Mouse (Mus musculus) limb, embryonic 12.5 days (tissue): ENCODE measurements around the gene Eif4e2. TPM values are rescaled to one million over a fixed set of nuclear protein-coding genes. Genes with fewer than 3 reads are reported as not detected.

ENCODE experiments used
- ATAC-seq: fragments of 200-750 bp; cut with Nextera tagmentation; 2 replicates; pipeline ENCODE4 v1.8.0; 2017; ENCODE audit warnings: low read depth, moderate TSS enrichment; ENCODE audit not compliant: insufficient number of reproducible peaks, insufficient read depth, low FRiP score, low TSS enrichment
- H3K27ac ChIP-seq: fragments of 300-500 bp; sonication (generic); 2 replicates; pipeline ENCODE4 v1.5.1; 2016; ENCODE audit warnings: mild to moderate bottlenecking, moderate library complexity
- H3K27me3 ChIP-seq: fragments of 300-500 bp; sonication (generic); 2 replicates; pipeline ENCODE4 v1.6.1; 2016; ENCODE audit warnings: mild to moderate bottlenecking, moderate library complexity
- H3K36me3 ChIP-seq: fragments of 300-500 bp; sonication (generic); 2 replicates; pipeline ENCODE4 v1.6.1; 2016; ENCODE audit warnings: mild to moderate bottlenecking, moderate library complexity
- H3K4me1 ChIP-seq: fragments of 300-500 bp; sonication (generic); replicated peaks from 2 replicates; pipeline ENCODE4 v1.6.1; 2016
- H3K4me2 ChIP-seq: fragments of 300-500 bp; sonication (generic); 2 replicates; pipeline ENCODE4 v1.6.1; 2016; ENCODE audit warnings: mild to moderate bottlenecking, moderate library complexity
- H3K4me3 ChIP-seq: fragments of 300-500 bp; sonication (generic); replicated peaks from 2 replicates; pipeline ENCODE4 v1.5.1; 2016; ENCODE audit warnings: mild to moderate bottlenecking
- H3K9ac ChIP-seq: fragments of 300-500 bp; sonication (generic); replicated peaks from 2 replicates; pipeline ENCODE4 v1.6.1; 2016; ENCODE audit warnings: mild to moderate bottlenecking, moderate library complexity
- H3K9me3 ChIP-seq: fragments of 300-500 bp; sonication (generic); 2 replicates; pipeline ENCODE4 v1.6.1; 2016; ENCODE audit warnings: mild to moderate bottlenecking, moderate library complexity
- WGBS: fragments of 180-500 bp; shearing (Covaris S2); methylation state at CpG from one replicate; pipeline ENCODE4 v1.1.7; 2016; 5-methylcytosine and 5-hydroxymethylcytosine counted together
- polyA plus RNA-seq: library from polyadenylated mRNA; unstranded; fragments of >200 nt; fragmentation: Nextera tagmentation; extraction: Ambion mirVana; gene quantifications from 2 replicates; pipeline ENCODE4 v1.2.1, GENCODE M21; 2016

Gene Eif4e2
- polyA plus RNA-seq, 1 experiment from 2014 or later, result 171 TPM

- no peaks in the 10 kb centered on the region for H3K36me3 ChIP-seq
- no peak overlapping the region for H3K4me2 ChIP-seq
- no peak overlapping the region for H3K9ac ChIP-seq
- no peak overlapping the region for H3K4me3 ChIP-seq
- H3K27ac ChIP-seq, result no peak overlapping the region
- peaks cover 43% of the 10 kb centered on the region for H3K27me3 ChIP-seq
- peaks cover 6% of the 10 kb centered on the region for H3K4me1 ChIP-seq
- ATAC-seq, result no peak
- 83% methylated on average over 5 of the region's 5 CpGs for WGBS
- no peaks in the 10 kb centered on the region for H3K9me3 ChIP-seq
Measured at GRCm38 (mm10) chr1:87203779-87204178, 9.9 kb upstream of the Eif4e2 start.

- H3K4me1 ChIP-seq, result peaks cover 6% of the 10 kb centered on the region
- H3K9ac ChIP-seq, result no peak within 1 kb of the TSS
- H3K4me2 ChIP-seq, result no peak within 1 kb of the TSS
- no peaks in the 10 kb centered on the region for H3K36me3 ChIP-seq
- ATAC-seq, result no peak
- no peaks in the 10 kb centered on the region for H3K9me3 ChIP-seq
- WGBS, result 83% methylated on average over 7 of the region's 7 CpGs
- H3K27ac ChIP-seq, result 0 out of 2 replicates have a peak within 1 kb of the TSS, but pooled peaks have one; percentile 23
- peaks cover 49% of the 10 kb centered on the region for H3K27me3 ChIP-seq
- H3K4me3 ChIP-seq, result no peak within 1 kb of the TSS
Measured at GRCm38 (mm10) chr1:87204465-87204864, 9.2 kb upstream of the Eif4e2 start, which contains the start of gene Chrng. Gene Chrng, plus strand, starts transcription at chr1:87204657.

- Histone ChIP-seq H3K27ac (no peak overlapping the region), H3K4me2 (no peak overlapping the region)
- ATAC-seq, result no peak
Measured at GRCm38 (mm10) chr1:87205038-87205437, 8.7 kb upstream of the Eif4e2 start.

GRCm38 (mm10) chr1:87205502-87205901 lies 8.2 kb upstream of the Eif4e2 start:
- Histone ChIP-seq H3K4me1 (peaks cover 6% of the 10 kb centered on the region), H3K4me3 (no peak overlapping the region), H3K27me3 (peaks cover 49% of the 10 kb centered on the region), H3K9ac (peak overlapping the region; percentile 9; the same call in 1 of the 2 replicates), H3K27ac (no peak overlapping the region), H3K36me3 (no peaks in the 10 kb centered on the region), H3K9me3 (no peaks in the 10 kb centered on the region), H3K4me2 (no peak overlapping the region)
- ATAC-seq, result peak; percentile 54; the same call in 1 of the 2 replicates
- 42% methylated on average over 3 of the region's 3 CpGs for WGBS

More at GRCm38 (mm10) chr1:87205038-87205437, 8.7 kb upstream of the Eif4e2 start:
- H3K27me3 ChIP-seq, result peaks cover 49% of the 10 kb centered on the region
- WGBS, result 43% methylated on average over 6 of the region's 6 CpGs
- no peaks in the 10 kb centered on the region for H3K36me3 ChIP-seq
- H3K9ac ChIP-seq, result no peak overlapping the region
- no peaks in the 10 kb centered on the region for H3K9me3 ChIP-seq
- peaks cover 6% of the 10 kb centered on the region for H3K4me1 ChIP-seq
- H3K4me3 ChIP-seq, result no peak overlapping the region

- H3K36me3 ChIP-seq, result no peaks in the 10 kb centered on the region
- no peak overlapping the region for H3K9ac ChIP-seq
- H3K27me3 ChIP-seq, result peaks cover 49% of the 10 kb centered on the region
- peaks cover 6% of the 10 kb centered on the region for H3K4me1 ChIP-seq
- 23% methylated on average over 17 of the region's 17 CpGs for WGBS
- no peak for ATAC-seq
- no peak overlapping the region for H3K27ac ChIP-seq
- H3K4me2 ChIP-seq, result peak overlapping the region; percentile 19
- peak overlapping the region; percentile 4; the same call in 1 of the 2 replicates for H3K4me3 ChIP-seq
- no peaks in the 10 kb centered on the region for H3K9me3 ChIP-seq
Measured at GRCm38 (mm10) chr1:87206339-87206738, 7.4 kb upstream of the Eif4e2 start.

- Histone ChIP-seq H3K9me3 (no peaks in the 10 kb centered on the region), H3K4me1 (peaks cover 23% of the 10 kb centered on the region), H3K27me3 (peaks cover 28% of the 10 kb centered on the region), H3K27ac (no peak overlapping the region), H3K9ac (no peak overlapping the region), H3K4me2 (no peak overlapping the region), H3K4me3 (no peak overlapping the region), H3K36me3 (no peaks in the 10 kb centered on the region)
- ATAC-seq, result no peak
- 79% methylated on average over 4 of the region's 4 CpGs for WGBS
Measured at GRCm38 (mm10) chr1:87211431-87211830, 2.3 kb upstream of the Eif4e2 start.

- peak overlapping the region; percentile 78 for H3K4me2 ChIP-seq
- peaks cover 5% of the 10 kb centered on the region for H3K36me3 ChIP-seq
- peaks cover 31% of the 10 kb centered on the region for H3K4me1 ChIP-seq
- H3K9me3 ChIP-seq, result no peaks in the 10 kb centered on the region
- peak overlapping the region; percentile 86 for H3K4me3 ChIP-seq
- ATAC-seq, result no peak
- H3K27me3 ChIP-seq, result no peaks in the 10 kb centered on the region
- peak overlapping the region; percentile 97 for H3K9ac ChIP-seq
- peak overlapping the region; percentile 99; the same call in 1 of the 2 replicates for H3K27ac ChIP-seq
- WGBS, result 28% methylated on average over 4 of the region's 4 CpGs
Measured at GRCm38 (mm10) chr1:87214748-87215147, 1.0 kb downstream of the Eif4e2 start.

GRCm38 (mm10) chr1:87217938-87218337 lies 4.2 kb downstream of the Eif4e2 start:
- 79% methylated on average over 3 of the region's 3 CpGs for whole genome bisulfite sequencing
- Histone ChIP-seq H3K9ac (no peak overlapping the region), H3K4me3 (no peak overlapping the region), H3K9me3 (no peaks in the 10 kb centered on the region), H3K27me3 (no peaks in the 10 kb centered on the region), H3K27ac (no peak overlapping the region), H3K4me1 (peaks cover 30% of the 10 kb centered on the region), H3K4me2 (no peak overlapping the region), H3K36me3 (peaks cover 37% of the 10 kb centered on the region)
- ATAC-seq, result no peak

- Histone ChIP-seq H3K4me1 (no peaks in the 10 kb centered on the region), H3K27ac (no peak overlapping the region), H3K36me3 (peaks cover 97% of the 10 kb centered on the region), H3K4me2 (no peak overlapping the region), H3K4me3 (no peak overlapping the region), H3K9me3 (no peaks in the 10 kb centered on the region), H3K27me3 (no peaks in the 10 kb centered on the region), H3K9ac (no peak overlapping the region)
- no peak for ATAC-seq
- WGBS, result 95% methylated on average over 8 of the region's 8 CpGs
Measured at GRCm38 (mm10) chr1:87225739-87226138, 12.0 kb downstream of the Eif4e2 start.

- Histone ChIP-seq H3K27ac (no peak overlapping the region), H3K4me2 (no peak overlapping the region), H3K4me3 (no peak overlapping the region), H3K9me3 (no peaks in the 10 kb centered on the region), H3K4me1 (no peaks in the 10 kb centered on the region), H3K27me3 (no peaks in the 10 kb centered on the region), H3K9ac (no peak overlapping the region), H3K36me3 (peaks cover 94% of the 10 kb centered on the region)
- 89% methylated on average over 1 of the region's 1 CpGs for WGBS
- ATAC-seq, result no peak
Measured at GRCm38 (mm10) chr1:87226409-87227159, 12.9 kb downstream of the Eif4e2 start.

GRCm38 (mm10) chr1:87227160-87227550 lies 13.4 kb downstream of the Eif4e2 start:
- Histone ChIP-seq H3K4me1 (no peaks in the 10 kb centered on the region), H3K4me2 (no peak overlapping the region), H3K9ac (no peak overlapping the region), H3K27ac (no peak overlapping the region), H3K9me3 (no peaks in the 10 kb centered on the region), H3K4me3 (no peak overlapping the region), H3K36me3 (peaks cover 94% of the 10 kb centered on the region), H3K27me3 (no peaks in the 10 kb centered on the region)
- ATAC-seq, result no peak
- 93% methylated on average over 3 of the region's 3 CpGs for WGBS
